In genomic region chr8:120627298-120627697, GRCm38 (mm10) we compare ENCODE assay signal across 18 mouse cellular contexts. TPM values are rescaled to one million over a fixed set of nuclear protein-coding genes. Genes with fewer than 3 reads are reported as not detected.
DNase-seq lines count a peak whose midpoint lies in the region; ATAC-seq lines count a peak whose summit lies in the region.
"Had no signal": no experiment of that assay in that cellular context is flagged by ENCODE, and none has a peak within 500 bp of the region (broad histone marks: within the 10 kb centered on the region; RNA-seq: fewer than 3 reads in every experiment).

No protein-coding gene starts in this region.

- WGBS in hindbrain, embryonic 15.5 days, result 61% methylated on average over 5 of the region's 5 CpGs
- 94% methylated on average over 5 of the region's 5 CpGs for WGBS in hindbrain, embryonic 11.5 days

- no peaks in the 10 kb centered on the region for H3K4me1 ChIP-seq in hindbrain, embryonic 15.5 days (replicated peaks)
- H3K4me1 ChIP-seq in hindbrain, embryonic 11.5 days (replicated peaks; ENCODE audit: control insufficient read depth, insufficient read depth, low read length), result no peaks in the 10 kb centered on the region

- H3K4me2 ChIP-seq in hindbrain, embryonic 15.5 days, result no peak overlapping the region
- no peak overlapping the region for H3K4me2 ChIP-seq in hindbrain, embryonic 11.5 days (replicated peaks; ENCODE audit: low read depth, low read length)
- H3K4me2 ChIP-seq: limb, embryonic 13.5 days; liver, embryonic 15.5 days had no signal

- H3K4me3 ChIP-seq in hindbrain, embryonic 15.5 days, result no peak overlapping the region
- no peak overlapping the region for H3K4me3 ChIP-seq in hindbrain, embryonic 11.5 days (ENCODE audit: low read depth, low read length)
- H3K4me3 ChIP-seq: limb, embryonic 13.5 days; liver, embryonic 15.5 days had no signal

- H3K36me3 ChIP-seq in hindbrain, embryonic 15.5 days, result no peaks in the 10 kb centered on the region
- no peaks in the 10 kb centered on the region for H3K36me3 ChIP-seq in hindbrain, embryonic 11.5 days (ENCODE audit: control insufficient read depth, insufficient read depth, low read length)
- H3K36me3 ChIP-seq: limb, embryonic 13.5 days; liver, embryonic 15.5 days had no signal

- no peak for DNase-seq in hindbrain, embryonic 11.5 days (ENCODE audit: low spot score)
- peak; percentile 57 for DNase-seq in right cerebral cortex, adult 18-20 months
- no peak for DNase-seq in right cerebral cortex, postnatal 14 days
- DNase-seq in cerebellum, adult 9-11 months, result peak; percentile 80
- DNase-seq in layer of hippocampus, postnatal 10 days (ENCODE audit: low spot score in 2 of 2), result peak; percentile 46 to 66
- no peak for DNase-seq in embryo, embryonic 9.5 days (ENCODE audit: extremely low spot score)
- DNase-seq in heart, adult 8-10 months (ENCODE audit: low spot score), result no peak
- DNase-seq: adrenal gland, adult 8-10 months; B cell, adult 2 months; embryo, embryonic 11 days; heart, adult 11 months; kidney, adult 9 months; lung, postnatal 10 days had no signal

- H3K9me3 ChIP-seq in hindbrain, embryonic 15.5 days, result no peaks in the 10 kb centered on the region
- H3K9me3 ChIP-seq in hindbrain, embryonic 11.5 days (ENCODE audit: control insufficient read depth, low read length), result no peaks in the 10 kb centered on the region
- H3K9me3 ChIP-seq: limb, embryonic 13.5 days; liver, embryonic 15.5 days had no signal

- H3K9ac ChIP-seq in hindbrain, embryonic 15.5 days, result no peak overlapping the region
- H3K9ac ChIP-seq in hindbrain, embryonic 11.5 days (ENCODE audit: low read depth, low read length), result no peak overlapping the region
- H3K9ac ChIP-seq: limb, embryonic 13.5 days; liver, embryonic 15.5 days had no signal

- ATAC-seq in hindbrain, embryonic 15.5 days (ENCODE audit: low FRiP score, low read depth), result peak; percentile 55; the same call in 1 of the 2 replicates
- no peak for ATAC-seq in hindbrain, embryonic 11.5 days (ENCODE audit: low FRiP score)

- H3K27ac ChIP-seq in hindbrain, embryonic 15.5 days (replicated peaks), result no peak overlapping the region
- no peak overlapping the region for H3K27ac ChIP-seq in hindbrain, embryonic 11.5 days (ENCODE audit: low read depth, low read length)
- H3K27ac ChIP-seq: limb, embryonic 13.5 days; liver, embryonic 15.5 days had no signal

- H3K27me3 ChIP-seq in hindbrain, embryonic 15.5 days, result no peaks in the 10 kb centered on the region
- no peaks in the 10 kb centered on the region for H3K27me3 ChIP-seq in hindbrain, embryonic 11.5 days (ENCODE audit: control insufficient read depth, insufficient read depth, low read length)
- H3K27me3 ChIP-seq: limb, embryonic 13.5 days had no signal

RNA-seq across cellular contexts. Expression of gene 1190005I06Rik, which starts 20.1 kb away (rescaled TPM):
- polyA plus RNA-seq in hindbrain, embryonic 15.5 days (2015; fragmentation: Nextera tagmentation; extraction: Ambion mirVana), result 15.8 and 17.3 TPM in 2 replicates
- polyA plus RNA-seq in hindbrain, embryonic 11.5 days (2014; fragmentation: Nextera tagmentation; extraction: Ambion mirVana), result 2.4 and 3.7 TPM in 2 replicates
- 10 to 100 TPM in 1 of 2 experiments, 1 to 10 TPM in 1; 9.0 to 13.1 TPM for total RNA-seq in layer of hippocampus, postnatal 10 days (2021)
- 1 to 10 TPM; 3.0 to 5.7 (median 4.3) TPM for total RNA-seq in heart, adult 8-10 months (2022)

RNA-seq across cellular contexts. Expression of gene Gins2, which starts 38.2 kb away (rescaled TPM):
- 19.0 and 24.9 TPM in 2 replicates for polyA plus RNA-seq in hindbrain, embryonic 15.5 days (2015; fragmentation: Nextera tagmentation; extraction: Ambion mirVana)
- polyA plus RNA-seq in hindbrain, embryonic 11.5 days (2014; fragmentation: Nextera tagmentation; extraction: Ambion mirVana), result 94.8 and 96.9 TPM in 2 replicates
- total RNA-seq in layer of hippocampus, postnatal 10 days (2021), result 1 to 10 TPM; 2.5 to 4.2 TPM
- total RNA-seq in heart, adult 8-10 months (2022), result 1 to 10 TPM in 3 of 4 experiments, under 1 TPM in 1; 0.98 to 1.7 (median 1.7) TPM

RNA-seq across cellular contexts. Expression of gene Gm27021, which starts 40.6 kb away (rescaled TPM):
- 3.7 and 5.9 TPM in 2 replicates for polyA plus RNA-seq in hindbrain, embryonic 15.5 days (2015; fragmentation: Nextera tagmentation; extraction: Ambion mirVana)
- polyA plus RNA-seq in hindbrain, embryonic 11.5 days (2014; fragmentation: Nextera tagmentation; extraction: Ambion mirVana), result 2.6 and 3.1 TPM in 2 replicates
- total RNA-seq in layer of hippocampus, postnatal 10 days (2021), result under 1 TPM in 1 of 2 experiments, not detected in 1; 0.51 TPM
- total RNA-seq in heart, adult 8-10 months (2022), result not detected
- total RNA-seq: gastrocnemius, adult 18-20 months had no signal
- polyA plus RNA-seq: heart, embryonic 16.5 days had no signal

RNA-seq across cellular contexts. Expression of gene Cox4i1, which starts 40.7 kb away (rescaled TPM):
- 1,171 and 1,185 TPM in 2 replicates for polyA plus RNA-seq in hindbrain, embryonic 15.5 days (2015; fragmentation: Nextera tagmentation; extraction: Ambion mirVana)
- 977 and 997 TPM in 2 replicates for polyA plus RNA-seq in hindbrain, embryonic 11.5 days (2014; fragmentation: Nextera tagmentation; extraction: Ambion mirVana)
- 100 to 1,000 TPM; 930 to 997 TPM for total RNA-seq in layer of hippocampus, postnatal 10 days (2021)
- total RNA-seq in heart, adult 8-10 months (2022), result 1,000 to 10,000 TPM; 4,385 to 5,037 (median 4,791) TPM

RNA-seq across cellular contexts. Expression of gene Emc8, which starts 41.1 kb away (rescaled TPM):
- 114 and 124 TPM in 2 replicates for polyA plus RNA-seq in hindbrain, embryonic 15.5 days (2015; fragmentation: Nextera tagmentation; extraction: Ambion mirVana)
- 273 and 276 TPM in 2 replicates for polyA plus RNA-seq in hindbrain, embryonic 11.5 days (2014; fragmentation: Nextera tagmentation; extraction: Ambion mirVana)
- 10 to 100 TPM; 70.7 to 82.3 TPM for total RNA-seq in layer of hippocampus, postnatal 10 days (2021)
- 10 to 100 TPM; 44.3 to 57.6 (median 46.7) TPM for total RNA-seq in heart, adult 8-10 months (2022)

Comparison
In these comparisons a context has a peak if more than half of its experiments do, and no peak if none do; other contexts are left out.
1. DNase-seq: peak in right cerebral cortex, adult 18-20 months (single experiment), cerebellum, adult 9-11 months (single experiment) and layer of hippocampus, postnatal 10 days (2 of 2); none in hindbrain, embryonic 11.5 days (single experiment), right cerebral cortex, postnatal 14 days (single experiment), embryo, embryonic 9.5 days (single experiment) and heart, adult 8-10 months (single experiment).